Mouse (Mus musculus) forebrain, embryonic 14.5 days (tissue): ENCODE results near the gene Foxp1. TPM values are rescaled to one million over a fixed set of nuclear protein-coding genes. Genes with fewer than 3 reads are reported as not detected.
A peak's percentile ranks its signal among the peaks of the same experiment; 100 is the strongest.

Source experiments
- ATAC-seq: fragments of 200-750 bp; cut with Nextera tagmentation; 2 replicates; pipeline ENCODE4 v1.8.0; 2017; ENCODE audit warnings: mild to moderate bottlenecking, moderate library complexity
- DNase-seq: peaks from one replicate; pipeline ENCODE4 v3.0.0-alpha.2; 2015; ENCODE audit warnings: low spot score
- H3K27ac ChIP-seq: fragments of 300-500 bp; sonication (generic); 2 replicates; pipeline ENCODE4 v1.5.1; 2014; ENCODE audit warnings: low read depth, mild to moderate bottlenecking, control low read depth, low read length, moderate library complexity
- H3K27me3 ChIP-seq: fragments of 300-500 bp; sonication (generic); replicated peaks from 2 replicates; pipeline ENCODE4 v1.6.1; 2014; ENCODE audit warnings: low read length, control low read depth, mixed read lengths; ENCODE audit not compliant: control insufficient read depth, insufficient read depth
- H3K36me3 ChIP-seq: fragments of 300-500 bp; sonication (generic); 2 replicates; pipeline ENCODE4 v1.6.1; 2014; ENCODE audit warnings: low read length, control low read depth; ENCODE audit not compliant: control insufficient read depth, insufficient read depth
- H3K4me1 ChIP-seq: fragments of 300-500 bp; sonication (generic); 2 replicates; pipeline ENCODE4 v1.6.1; 2014; ENCODE audit warnings: antibody characterized with exemption, low read length, control low read depth; ENCODE audit not compliant: control insufficient read depth, insufficient read depth
- H3K4me2 ChIP-seq: fragments of 300-500 bp; sonication (generic); 2 replicates; pipeline ENCODE4 v1.6.1; 2014; ENCODE audit warnings: mild to moderate bottlenecking, control low read depth, low read length
- H3K4me3 ChIP-seq: fragments of 300-500 bp; sonication (generic); 2 replicates; pipeline ENCODE4 v1.5.1; 2014; ENCODE audit warnings: low read depth, low read length, control low read depth
- H3K9ac ChIP-seq: fragments of 300-500 bp; sonication (generic); 2 replicates; pipeline ENCODE4 v1.6.1; 2014; ENCODE audit warnings: mild to moderate bottlenecking, low read length, control low read depth, moderate library complexity
- H3K9me3 ChIP-seq: fragments of 300-500 bp; sonication (generic); replicated peaks from 2 replicates; pipeline ENCODE4 v1.6.1; 2016; ENCODE audit warnings: low read length, control low read depth, mixed read lengths; ENCODE audit not compliant: control insufficient read depth
- WGBS: fragments of 180-500 bp; shearing (Covaris S2); extraction: QIAGEN DNeasy Blood & Tissue Kit; methylation state at CpG from one replicate; pipeline ENCODE4 v1.1.7; 2014; 5-methylcytosine and 5-hydroxymethylcytosine counted together
- polyA plus RNA-seq: library from polyadenylated mRNA; unstranded; fragments of >200 nt; fragmentation: Nextera tagmentation; extraction: Ambion mirVana; gene quantifications from 2 replicates; pipeline ENCODE4 v1.2.1, GENCODE M21; 2014

Foxp1 gene
- polyA plus RNA-seq, 1 experiment from 2014 or later, result 63.3 TPM

DNA sequence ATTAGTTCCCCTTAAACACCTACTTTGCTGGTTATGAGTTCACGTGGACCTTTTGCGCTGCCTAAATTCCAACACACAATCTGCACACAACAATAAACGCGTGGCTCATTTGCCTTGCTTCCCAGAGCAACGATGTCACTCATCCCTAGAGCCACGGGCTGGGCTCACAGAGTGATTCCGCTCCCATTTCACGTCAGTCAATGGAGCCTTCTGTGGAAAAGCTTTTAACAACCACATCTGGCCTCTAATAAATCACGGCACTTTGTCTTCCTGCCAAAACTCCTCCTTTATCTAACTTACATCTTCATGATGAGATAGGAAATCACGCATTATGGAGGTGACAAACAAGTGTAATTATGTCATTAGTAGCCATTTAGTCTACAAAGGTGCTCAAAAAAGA is 174.7 kb downstream of the Foxp1 start:
- 13% methylated on average over 10 of the region's 10 CpGs for WGBS
- peak; percentile 58 for DNase-seq
- Histone ChIP-seq H3K9me3 (no peaks in the 10 kb centered on the region), H3K4me3 (no peak overlapping the region), H3K27ac (no peak overlapping the region), H3K36me3 (no peaks in the 10 kb centered on the region), H3K27me3 (no peaks in the 10 kb centered on the region), H3K4me2 (no peak overlapping the region), H3K9ac (no peak overlapping the region), H3K4me1 (peaks cover 4% of the 10 kb centered on the region; the same call in 1 of the 2 replicates)
- ATAC-seq, result no peak

DNA sequence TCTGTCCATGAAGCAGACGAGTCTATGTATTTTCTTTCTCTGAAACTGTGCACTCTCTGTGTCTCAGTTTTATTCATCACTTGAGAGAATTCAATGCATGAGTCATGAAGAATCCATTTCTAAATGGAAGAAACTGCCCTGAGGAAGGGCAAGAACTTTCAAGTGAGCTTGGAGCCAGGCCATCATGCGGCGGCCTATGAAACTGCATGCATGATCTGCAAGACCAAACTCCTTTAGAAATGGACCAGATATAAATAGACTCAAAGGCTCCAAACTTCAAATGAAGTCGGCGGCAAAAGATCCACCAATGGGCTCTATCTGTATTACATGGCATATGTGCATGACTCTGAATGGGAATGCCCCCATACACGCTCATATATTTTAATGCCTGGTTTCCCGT is 177.6 kb downstream of the Foxp1 start:
- H3K9me3 ChIP-seq, result no peaks in the 10 kb centered on the region
- no peaks in the 10 kb centered on the region for H3K36me3 ChIP-seq
- DNase-seq, result no peak
- H3K4me1 ChIP-seq, result peaks cover 4% of the 10 kb centered on the region; the same call in 1 of the 2 replicates
- H3K4me3 ChIP-seq, result no peak overlapping the region
- WGBS, result 97% methylated on average over 7 of the region's 7 CpGs
- no peak overlapping the region for H3K9ac ChIP-seq
- no peak for ATAC-seq
- no peaks in the 10 kb centered on the region for H3K27me3 ChIP-seq
- H3K27ac ChIP-seq, result no peak overlapping the region
- H3K4me2 ChIP-seq, result no peak overlapping the region

DNA sequence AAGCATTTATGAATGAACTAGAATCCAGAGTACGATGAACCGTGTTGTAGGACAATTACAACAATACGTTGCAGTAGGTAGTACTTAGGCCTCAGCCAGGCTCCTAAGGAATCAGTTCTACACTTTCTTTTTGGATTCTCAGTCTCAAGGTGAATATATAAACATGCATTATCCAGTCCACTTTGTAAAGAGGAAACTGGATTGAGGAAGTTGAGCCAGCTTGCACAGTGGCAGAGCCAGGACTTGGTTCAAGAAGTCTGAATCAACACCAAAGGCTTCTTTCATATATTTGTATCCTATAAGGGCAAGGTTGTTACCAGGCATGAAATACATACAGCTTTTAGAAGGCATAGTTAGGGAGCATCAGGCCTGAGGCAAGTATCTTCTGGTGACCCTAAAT is 178.2 kb downstream of the Foxp1 start:
- Histone ChIP-seq H3K4me3 (no peak overlapping the region), H3K4me2 (no peak overlapping the region), H3K27ac (no peak overlapping the region), H3K9me3 (no peaks in the 10 kb centered on the region), H3K4me1 (peaks cover 4% of the 10 kb centered on the region; the same call in 1 of the 2 replicates), H3K36me3 (no peaks in the 10 kb centered on the region), H3K27me3 (no peaks in the 10 kb centered on the region), H3K9ac (no peak overlapping the region)
- ATAC-seq, result no peak
- no peak for DNase-seq
- WGBS, result 53% methylated on average over 3 of the region's 3 CpGs

DNA sequence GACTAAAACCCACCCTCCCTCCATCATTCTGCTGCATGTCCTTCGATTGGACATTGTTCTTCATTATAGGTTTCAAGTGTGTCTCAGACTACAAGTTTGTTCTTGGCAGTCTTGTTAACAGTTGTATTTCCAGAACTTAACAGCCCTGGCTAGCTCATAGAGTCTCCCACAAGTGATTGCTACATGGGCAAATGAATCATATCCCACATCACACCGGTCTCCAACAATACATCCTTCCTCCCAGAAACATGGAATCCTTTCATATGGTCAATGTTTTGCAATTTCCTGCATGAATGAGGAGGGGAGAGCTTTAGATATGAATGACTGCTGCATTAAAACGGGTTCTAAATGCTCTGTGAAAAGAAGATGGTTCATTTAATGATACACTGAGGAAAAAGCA is 178.7 kb downstream of the Foxp1 start:
- no peaks in the 10 kb centered on the region for H3K27me3 ChIP-seq
- DNase-seq (no peak), ATAC-seq (no peak)
- WGBS, result 74% methylated on average over 3 of the region's 3 CpGs
- H3K27ac ChIP-seq, result no peak overlapping the region
- no peaks in the 10 kb centered on the region for H3K36me3 ChIP-seq
- no peak overlapping the region for H3K4me3 ChIP-seq
- H3K9me3 ChIP-seq, result no peaks in the 10 kb centered on the region
- H3K4me2 ChIP-seq, result no peak overlapping the region
- peaks cover 4% of the 10 kb centered on the region; the same call in 1 of the 2 replicates for H3K4me1 ChIP-seq
- no peak overlapping the region for H3K9ac ChIP-seq

DNA sequence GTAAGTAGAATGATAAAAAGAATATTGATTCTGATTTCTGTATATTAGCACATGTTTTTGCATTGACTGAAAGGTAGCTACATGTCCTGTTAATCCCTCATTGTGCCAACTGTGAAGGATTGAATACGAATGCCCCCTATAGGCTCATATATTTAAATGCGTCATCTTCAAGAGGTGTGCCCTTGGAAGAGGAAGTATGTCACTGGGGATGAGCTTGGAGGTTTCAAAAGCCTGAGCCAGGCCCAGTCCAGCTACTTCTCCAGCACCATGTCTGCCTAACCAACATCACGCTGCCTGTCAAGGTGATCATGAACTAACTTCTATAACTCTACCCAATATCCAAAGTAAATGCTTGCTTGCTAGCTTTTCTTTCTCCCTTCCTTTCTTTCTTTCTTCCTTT is 180.1 kb downstream of the Foxp1 start:
- WGBS, result 97% methylated on average over 3 of the region's 3 CpGs
- no peak overlapping the region for H3K9ac ChIP-seq

DNA sequence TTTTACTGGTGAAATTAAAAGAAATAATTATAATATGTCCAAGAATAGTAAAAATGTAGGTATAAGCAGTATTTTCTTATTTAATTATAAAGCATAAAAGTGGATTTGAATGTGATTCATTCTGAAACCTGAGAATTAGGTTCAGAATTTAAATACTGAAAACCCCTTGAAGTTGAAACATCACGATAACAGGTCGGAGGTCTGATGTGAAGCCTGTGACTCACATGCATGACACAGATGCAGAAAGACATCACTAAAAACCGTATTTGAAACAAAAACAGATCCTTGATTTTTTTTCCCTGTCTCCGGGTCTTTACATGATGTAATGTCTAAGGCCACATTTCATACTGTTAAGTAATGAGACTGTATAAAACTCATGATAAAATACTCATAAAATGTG is 181.6 kb downstream of the Foxp1 start:
- no peaks in the 10 kb centered on the region for H3K36me3 ChIP-seq
- H3K27me3 ChIP-seq, result no peaks in the 10 kb centered on the region
- H3K4me3 ChIP-seq, result no peak overlapping the region
- ATAC-seq (no peak), DNase-seq (no peak)
- no peak overlapping the region for H3K9ac ChIP-seq
- WGBS, result 94% methylated on average over 4 of the region's 4 CpGs
- H3K9me3 ChIP-seq, result no peaks in the 10 kb centered on the region
- no peak overlapping the region for H3K4me2 ChIP-seq
- no peak overlapping the region for H3K27ac ChIP-seq
- H3K4me1 ChIP-seq, result no peaks in the 10 kb centered on the region

More for the DNA sequence above, 180.1 kb downstream of the Foxp1 start:
- Histone ChIP-seq H3K4me3 (no peak overlapping the region), H3K4me2 (no peak overlapping the region), H3K27ac (no peak overlapping the region), H3K4me1 (no peaks in the 10 kb centered on the region), H3K27me3 (no peaks in the 10 kb centered on the region), H3K9me3 (no peaks in the 10 kb centered on the region), H3K36me3 (no peaks in the 10 kb centered on the region)
- DNase-seq, result no peak
- ATAC-seq, result no peak

DNA sequence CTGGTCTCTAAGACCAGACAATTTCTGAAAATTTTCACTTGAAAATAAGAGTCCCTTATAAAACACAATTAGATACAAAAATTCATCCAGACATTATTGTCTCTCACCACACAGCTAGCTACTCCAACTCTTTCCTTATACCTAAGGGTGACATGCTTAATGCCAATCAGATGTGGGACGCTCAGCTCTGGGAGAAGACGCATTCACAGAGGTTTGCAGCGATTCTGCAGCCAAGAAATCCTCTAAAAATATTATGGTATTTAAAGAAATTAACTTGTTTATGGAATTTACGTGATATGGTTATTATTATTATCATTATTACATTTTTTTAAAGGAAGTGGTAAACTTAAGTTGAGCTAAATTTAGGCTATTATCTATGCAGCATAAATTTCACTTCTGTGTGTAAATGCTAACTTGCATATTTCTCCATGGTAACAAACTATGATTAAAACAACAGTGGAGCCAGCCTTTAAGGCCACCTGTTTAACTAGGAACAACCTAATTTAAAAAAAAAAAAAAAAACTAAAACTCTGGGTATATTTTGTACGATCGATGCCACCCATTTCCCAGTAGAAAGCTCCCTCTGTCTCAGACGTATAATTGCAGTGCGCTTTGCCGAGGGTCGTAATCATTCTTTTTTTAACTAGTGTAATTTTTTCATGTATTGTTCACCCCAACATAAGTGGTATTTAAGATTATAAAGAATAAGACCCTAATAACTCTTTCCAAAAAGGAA is 182.4 kb downstream of the Foxp1 start:
- no peaks in the 10 kb centered on the region for H3K4me1 ChIP-seq
- no peak overlapping the region for H3K4me3 ChIP-seq
- DNase-seq (no peak), ATAC-seq (no peak)
- H3K4me2 ChIP-seq, result no peak overlapping the region
- WGBS, result 81% methylated on average over 10 of the region's 10 CpGs
- no peak overlapping the region for H3K9ac ChIP-seq
- no peak overlapping the region for H3K27ac ChIP-seq
- no peaks in the 10 kb centered on the region for H3K9me3 ChIP-seq
- no peaks in the 10 kb centered on the region for H3K36me3 ChIP-seq
- H3K27me3 ChIP-seq, result no peaks in the 10 kb centered on the region

DNA sequence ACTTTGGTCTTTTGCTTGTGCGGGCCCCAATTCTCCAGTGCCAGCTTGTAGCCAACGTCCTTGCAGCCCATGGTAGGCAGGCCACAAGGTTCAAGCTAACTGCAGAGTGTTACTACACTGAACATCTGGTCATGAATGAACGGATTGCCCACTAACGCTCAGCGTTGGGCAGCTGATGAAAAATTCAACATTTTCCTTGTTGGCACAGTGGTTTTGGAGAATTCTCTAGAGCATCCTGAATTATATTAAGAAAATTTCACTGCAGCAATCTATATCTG is 183.2 kb downstream of the Foxp1 start:
- WGBS, result 81% methylated on average over 5 of the region's 5 CpGs
- H3K4me2 ChIP-seq, result no peak overlapping the region
- no peak overlapping the region for H3K9ac ChIP-seq
- no peaks in the 10 kb centered on the region for H3K9me3 ChIP-seq
- ATAC-seq (no peak), DNase-seq (no peak)
- H3K4me3 ChIP-seq, result no peak overlapping the region
- H3K36me3 ChIP-seq, result no peaks in the 10 kb centered on the region
- no peaks in the 10 kb centered on the region for H3K27me3 ChIP-seq
- no peaks in the 10 kb centered on the region for H3K4me1 ChIP-seq
- H3K27ac ChIP-seq, result no peak overlapping the region

DNA sequence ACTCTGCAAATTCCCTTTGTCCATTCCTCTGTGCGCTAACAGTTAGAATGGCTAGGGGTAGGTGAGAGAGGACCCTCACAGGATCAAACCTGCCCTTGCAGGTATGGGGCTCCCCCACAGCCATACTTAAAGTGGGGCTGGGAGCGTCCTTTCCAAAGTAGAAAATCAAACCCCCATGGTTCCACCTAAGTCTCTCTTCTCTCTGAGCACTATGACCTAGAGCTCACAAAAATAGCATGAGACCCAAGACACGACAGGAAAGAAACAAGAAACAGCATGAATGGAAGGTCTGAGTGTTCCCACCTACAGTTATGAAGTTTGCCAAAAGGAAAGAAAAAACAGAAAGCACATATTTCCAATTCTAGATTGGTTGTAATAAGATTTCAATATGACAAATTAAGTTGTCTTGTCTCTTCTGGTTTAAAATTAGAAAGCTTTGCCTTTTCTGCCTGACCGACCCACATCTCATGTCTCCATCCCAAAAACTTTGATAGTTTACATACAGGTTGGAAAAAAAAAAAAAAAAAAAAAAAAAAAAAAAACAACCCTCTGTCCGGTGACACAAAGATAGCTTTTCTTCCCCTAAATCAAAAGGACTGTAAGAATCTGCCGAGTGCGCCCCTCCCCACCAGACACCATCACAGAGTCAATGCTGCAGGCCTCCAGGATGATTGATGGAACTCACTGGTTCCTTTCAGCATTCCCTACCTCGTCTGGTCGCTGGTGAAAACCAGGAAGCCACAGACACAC is 183.8 kb downstream of the Foxp1 start:
- no peak for ATAC-seq
- DNase-seq, result no peak
- H3K4me3 ChIP-seq, result no peak overlapping the region
- H3K27me3 ChIP-seq, result no peaks in the 10 kb centered on the region
- H3K27ac ChIP-seq, result no peak overlapping the region
- no peaks in the 10 kb centered on the region for H3K4me1 ChIP-seq
- H3K36me3 ChIP-seq, result no peaks in the 10 kb centered on the region
- H3K9me3 ChIP-seq, result no peaks in the 10 kb centered on the region
- 68% methylated on average over 9 of the region's 9 CpGs for WGBS
- H3K4me2 ChIP-seq, result no peak overlapping the region
- no peak overlapping the region for H3K9ac ChIP-seq
